Mouse (Mus musculus) monocyte, adult 5-6 weeks (primary cell): ENCODE data around the gene Slc9a9. TPM values are rescaled to one million over a fixed set of nuclear protein-coding genes. Genes with fewer than 3 reads are reported as not detected.

Source experiments
- ATAC-seq: fragments of 153-309, 156-312 bp; replicated peaks from 2 replicates; pipeline ENCODE4 v1.8.0; 2017; ENCODE audit warnings: mild to moderate bottlenecking; ENCODE audit not compliant: low TSS enrichment, insufficient number of reproducible peaks, severe bottlenecking, poor library complexity, low FRiP score
- total RNA-seq: library from RNA; stranded (forward); fragments of 200-1000, 200-491, 200-594 nt; gene quantifications from 3 replicates; pipeline ENCODE4 v1.2.3, GENCODE M21; 2017

Gene Slc9a9
- total RNA-seq, 1 experiment from 2014 or later, result 49.1 TPM

DNA sequence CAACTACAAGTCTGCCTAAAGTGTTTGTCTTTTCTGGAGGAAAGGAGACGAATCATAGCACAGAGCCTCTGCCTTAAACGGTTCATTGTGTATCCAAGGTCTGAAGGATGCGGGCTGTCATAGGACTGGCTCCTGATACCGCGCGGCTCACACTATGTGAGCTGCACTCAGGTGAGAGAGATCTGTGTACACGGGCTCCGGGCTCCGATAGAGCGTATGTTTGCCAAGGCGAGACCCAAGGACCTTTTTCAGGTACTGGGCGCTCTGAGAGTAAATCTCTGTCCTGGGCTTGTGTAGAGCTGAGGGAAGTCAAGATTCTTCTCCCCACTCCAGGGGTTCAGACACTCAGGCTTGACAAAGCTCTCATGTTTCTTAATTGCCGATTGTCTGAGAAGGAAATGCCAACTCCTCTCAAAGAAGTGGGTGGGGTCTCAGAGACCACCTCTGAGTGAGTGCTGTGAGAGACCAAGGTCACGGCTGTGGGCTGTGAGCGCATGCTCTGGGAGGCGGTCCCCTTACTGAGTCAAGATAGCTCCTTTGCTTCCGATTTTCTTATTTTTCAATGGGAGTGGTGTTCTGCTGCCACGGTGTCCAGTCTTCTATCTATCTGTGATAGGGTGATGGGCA, 10.9 kb downstream of the Slc9a9 start:
- no peak for ATAC-seq

DNA sequence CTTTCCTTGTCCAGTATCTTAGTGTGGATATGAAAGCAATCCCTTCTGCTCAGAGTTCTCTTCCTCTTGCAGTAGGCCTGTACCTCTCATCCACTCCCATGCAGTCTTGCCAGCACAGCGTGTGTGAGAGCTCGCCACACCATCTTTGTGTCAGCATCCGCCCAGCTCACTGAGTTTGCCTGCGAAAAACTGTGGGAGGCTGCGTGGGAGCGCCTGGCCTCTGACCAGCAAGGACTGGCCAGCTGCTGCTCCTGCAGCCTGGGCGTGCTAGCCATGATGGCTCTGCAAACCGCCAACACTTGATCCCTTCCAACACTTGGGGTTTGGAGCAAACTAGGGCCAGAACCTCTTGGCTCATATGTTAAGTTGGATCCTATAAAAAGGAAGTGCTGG, 11.4 kb downstream of the Slc9a9 start:
- ATAC-seq, result no peak

DNA sequence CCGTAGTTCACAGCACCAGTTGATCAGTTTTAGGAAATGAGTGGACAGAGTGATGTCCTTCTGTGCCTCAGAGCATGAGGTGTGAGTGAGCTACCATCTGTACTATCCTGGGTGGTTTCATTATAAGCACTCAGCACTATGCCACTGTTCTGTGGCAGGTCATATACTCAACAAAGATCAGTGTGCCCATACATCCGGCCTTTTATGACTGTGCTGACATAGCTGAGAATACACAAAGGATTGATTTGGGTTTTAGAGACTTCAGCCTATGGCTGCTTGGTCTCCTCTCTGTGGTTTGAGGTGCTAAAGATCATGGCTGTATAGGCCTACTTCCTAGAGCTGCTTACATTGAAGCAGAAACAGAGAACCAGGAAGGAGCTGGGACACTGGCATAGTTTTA, 12.6 kb downstream of the Slc9a9 start:
- ATAC-seq, result no peak; the same call in 1 of the 2 replicates

DNA sequence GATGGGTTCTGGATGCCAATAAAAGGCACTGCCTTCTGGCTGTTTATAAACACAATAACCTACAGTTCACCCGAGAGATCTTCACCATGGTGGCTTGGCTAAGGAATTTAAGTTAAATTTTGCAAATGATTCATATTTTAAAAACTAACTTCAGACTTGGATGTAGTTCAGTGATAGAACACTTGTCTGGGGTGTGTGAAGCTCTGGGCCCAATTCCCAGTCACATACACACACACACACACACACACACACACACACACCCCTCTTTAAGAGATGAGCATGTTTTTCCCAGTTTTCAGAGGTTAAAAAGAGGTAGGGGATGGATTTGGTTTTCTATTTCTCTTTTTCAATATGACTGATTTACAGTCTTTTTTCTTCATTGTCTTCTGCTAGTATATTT, 15.9 kb downstream of the Slc9a9 start:
- no peak for ATAC-seq

DNA sequence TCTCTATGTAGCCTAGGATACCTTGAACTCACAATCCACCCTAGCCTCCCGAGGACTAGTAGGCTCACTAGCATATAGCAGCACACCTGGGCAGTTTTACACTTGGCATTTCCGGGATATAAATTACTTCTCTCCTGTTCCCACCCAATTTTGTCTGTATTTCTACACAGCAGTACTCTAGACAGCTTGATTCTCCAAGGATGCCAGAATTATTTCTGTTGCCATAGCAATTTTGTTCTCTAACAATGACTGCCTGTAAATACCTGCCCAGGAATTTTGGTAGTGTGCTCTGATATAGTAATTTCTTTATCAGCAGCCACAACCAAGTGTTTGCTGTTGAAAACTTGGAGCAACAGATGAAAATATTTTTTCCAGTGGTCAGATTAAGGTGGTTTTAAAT, 16.7 kb downstream of the Slc9a9 start:
- no peak for ATAC-seq

- no peak for ATAC-seq
These were observed 17.6 kb downstream of the Slc9a9 start for GRCm38 (mm10) chr9:94687203-94687859.

GRCm38 (mm10) chr9:94691311-94692087, 21.8 kb downstream of the Slc9a9 start:
- peak; percentile 60 for ATAC-seq

DNA sequence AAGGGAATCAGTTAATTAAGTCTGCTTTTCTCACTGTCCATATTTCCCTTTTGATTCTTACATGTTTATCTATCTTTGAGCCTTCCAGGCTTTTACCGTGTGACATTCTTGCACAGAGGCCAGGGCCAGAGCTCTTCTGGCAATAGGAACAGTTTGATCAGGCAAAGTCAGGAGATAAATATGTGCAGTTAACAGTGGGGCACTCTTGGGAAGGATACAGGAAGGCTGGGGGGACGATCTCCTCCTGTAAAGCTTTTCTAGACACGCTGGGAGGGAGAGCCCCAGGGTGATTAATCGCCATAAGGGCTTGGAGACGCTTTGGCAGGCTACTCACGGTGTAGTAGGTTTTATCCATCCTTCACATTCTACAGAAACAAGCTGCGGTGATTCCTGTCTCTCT, 22.4 kb downstream of the Slc9a9 start:
- no peak for ATAC-seq

DNA sequence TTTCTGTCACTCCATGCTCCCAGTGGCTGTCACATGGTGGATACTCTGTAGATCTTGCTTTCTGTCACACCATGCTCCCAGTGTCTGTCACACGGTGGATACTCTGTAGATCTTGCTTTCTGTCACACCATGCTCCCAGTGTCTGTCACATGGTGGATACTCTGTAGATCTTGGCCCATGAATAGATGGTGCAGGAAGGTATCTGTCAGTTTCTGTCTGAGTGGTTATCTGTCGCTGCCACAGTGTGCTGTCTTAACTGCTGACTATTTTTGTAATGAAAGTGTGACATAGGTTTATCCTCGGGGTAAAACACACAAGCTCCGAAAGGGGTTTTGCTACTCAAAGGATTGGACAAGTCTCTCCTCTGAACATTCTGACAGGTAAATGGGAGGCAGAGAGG, 24.5 kb downstream of the Slc9a9 start:
- no peak for ATAC-seq

DNA sequence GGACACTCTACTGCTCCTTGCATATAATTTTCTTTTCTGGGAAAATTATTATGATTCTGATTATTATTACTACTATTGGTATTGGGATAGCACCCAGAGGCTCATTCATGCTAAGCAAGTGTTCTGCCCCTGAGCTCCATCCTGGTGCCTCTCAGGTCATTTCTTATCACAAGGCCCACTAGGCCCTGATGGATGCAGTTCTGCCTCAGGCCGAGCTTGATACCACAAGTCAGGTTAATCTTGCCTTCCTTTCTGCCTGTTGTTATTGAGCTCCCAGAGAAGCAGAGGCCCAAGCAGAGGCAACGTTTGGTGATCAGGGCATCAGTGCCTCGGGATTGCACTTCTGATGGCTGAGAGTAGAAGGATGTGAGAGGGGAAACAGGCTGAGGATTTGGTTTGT, 25.3 kb downstream of the Slc9a9 start:
- ATAC-seq, result no peak

- ATAC-seq, result peak; percentile 75
These were observed 26.9 kb downstream of the Slc9a9 start for GRCm38 (mm10) chr9:94696539-94697079.

DNA sequence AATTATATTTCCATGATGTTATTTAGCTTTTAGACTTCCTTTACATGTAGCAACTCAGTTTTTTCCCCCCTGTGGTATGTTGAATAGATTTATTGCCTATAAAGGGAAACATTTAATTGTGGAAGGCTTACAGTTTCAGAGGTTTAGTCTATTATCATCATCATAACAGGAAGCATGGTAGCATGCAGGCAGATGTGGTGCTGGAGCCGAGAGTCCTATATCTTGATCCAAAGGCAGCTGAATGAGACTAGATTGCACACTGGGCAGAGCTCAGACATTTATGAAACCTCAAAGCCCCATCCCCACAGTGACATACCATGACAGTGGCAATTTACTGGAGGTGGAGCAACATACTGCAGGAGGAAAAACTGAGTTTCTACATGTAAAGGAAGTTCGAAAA, 28.5 kb downstream of the Slc9a9 start:
- no peak for ATAC-seq

- no peak for ATAC-seq
These were observed 30.8 kb downstream of the Slc9a9 start for GRCm38 (mm10) chr9:94700549-94700948.

DNA sequence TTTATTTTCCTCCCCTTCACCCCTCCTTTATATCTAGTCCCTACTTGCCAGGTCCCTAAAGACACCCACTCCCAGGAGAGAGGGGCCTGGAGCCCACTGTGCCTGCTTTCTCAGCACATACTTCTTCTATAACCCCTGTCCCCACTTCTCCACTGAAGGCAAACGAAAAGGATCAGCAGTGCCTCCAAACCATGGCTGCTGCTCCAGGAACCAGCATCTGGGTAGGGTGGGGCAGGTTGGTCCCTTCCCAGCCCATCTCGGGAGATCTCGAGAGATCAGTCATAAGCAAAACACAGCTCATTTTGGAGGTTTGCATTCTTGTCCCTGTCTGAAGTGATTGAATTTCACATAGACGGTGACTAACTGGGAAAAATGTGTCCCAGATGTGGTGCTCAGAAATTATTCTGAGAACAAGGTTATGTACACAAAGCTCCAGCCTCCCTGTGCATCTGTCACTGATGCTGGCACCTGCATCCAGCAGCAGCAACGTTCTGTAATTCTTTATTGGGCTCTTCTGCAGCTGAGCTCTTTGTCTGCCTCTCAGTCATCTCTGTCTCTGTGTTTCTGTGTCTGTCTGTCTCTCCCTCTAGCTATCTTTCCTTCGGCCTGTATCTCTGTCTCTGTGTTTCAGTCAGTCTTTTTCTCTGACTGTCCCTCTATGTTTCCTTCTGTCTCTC, 31.6 kb downstream of the Slc9a9 start:
- no peak for ATAC-seq

GRCm38 (mm10) chr9:94701965-94702634, 32.4 kb downstream of the Slc9a9 start:
- ATAC-seq, result no peak

DNA sequence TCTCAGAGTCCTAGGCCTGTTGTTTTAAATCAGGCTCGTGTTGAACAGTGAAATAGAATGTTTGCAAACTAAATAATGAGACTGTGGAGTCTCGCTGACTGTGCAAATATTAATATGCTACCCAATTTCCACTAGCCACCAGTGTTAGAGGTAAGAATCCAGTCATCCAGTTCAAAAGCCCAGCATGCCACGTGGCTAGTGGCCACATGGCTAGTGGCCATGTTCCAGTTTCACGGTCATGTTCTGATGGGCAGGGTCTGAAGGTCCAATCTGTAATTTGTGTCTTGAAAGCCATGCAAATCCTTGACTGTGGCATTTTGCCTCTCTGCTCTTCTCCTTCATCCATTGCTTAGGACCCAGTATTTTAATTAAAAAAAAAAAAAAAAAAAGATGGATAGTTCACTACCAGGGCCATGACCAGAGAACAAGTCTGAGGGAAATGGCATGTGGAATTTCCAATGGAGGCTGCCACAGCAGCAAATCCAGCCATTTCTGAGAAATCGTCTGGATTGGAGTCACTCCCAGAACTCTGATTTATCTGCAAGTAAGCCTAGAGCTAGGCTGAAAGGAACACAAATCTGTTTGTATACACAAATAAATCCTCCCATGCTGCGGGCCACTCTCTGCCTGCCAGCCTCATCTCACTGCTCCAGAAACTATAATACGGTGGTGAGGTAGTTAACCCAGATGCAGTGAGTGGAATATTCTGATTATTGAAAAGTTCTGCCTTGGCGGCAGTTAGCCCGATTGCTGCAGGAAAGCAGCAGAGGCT, 35.5 kb downstream of the Slc9a9 start:
- no peak for ATAC-seq

- ATAC-seq, result no peak
These were observed 36.0 kb downstream of the Slc9a9 start for GRCm38 (mm10) chr9:94705758-94706026.

DNA sequence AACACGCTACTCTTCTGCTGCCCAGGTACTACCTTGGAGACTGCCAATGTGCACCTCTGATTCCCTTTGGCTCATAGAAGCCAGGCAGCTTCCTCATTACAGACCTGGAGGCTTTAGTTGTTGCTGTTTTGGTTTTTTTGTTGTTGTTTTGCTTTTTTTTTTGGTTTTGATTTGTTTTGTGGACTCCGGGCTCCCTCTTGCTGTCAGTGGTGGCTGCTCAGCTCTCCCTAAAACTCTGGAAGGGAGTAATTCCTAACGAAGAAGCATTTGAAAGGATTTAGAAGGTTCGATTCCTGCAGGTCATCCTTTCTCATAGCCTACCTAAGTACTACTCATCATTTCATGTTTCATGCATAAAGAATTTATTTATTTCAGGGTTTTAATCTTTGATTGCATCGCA, 42.4 kb downstream of the Slc9a9 start:
- ATAC-seq, result no peak
